Mouse (Mus musculus) CH12.LX (cell line): ENCODE data around the gene Ramp3.

ENCODE experiments used
- CTCF ChIP-seq, 2 experiments: IDR thresholded peaks in 1 of 2; conservative IDR thresholded peaks in 1 of 2; 2 replicates each; pipeline ENCODE4 v1.5.1; 2011 to 2012; ENCODE audit warnings: low read depth in 2 of 2, low read length in 2 of 2, improper control_type of control experiment in 1 of 2, inconsistent platforms in 1 of 2, mild to moderate bottlenecking in 1 of 2, moderate library complexity in 1 of 2
- ELF1 ChIP-seq: IDR thresholded peaks from 2 replicates; pipeline ENCODE4 v1.6.1; 2014; ENCODE audit warnings: low read depth, mild to moderate bottlenecking, inconsistent platforms, low read length, improper control_type of control experiment
- EP300 ChIP-seq: IDR thresholded peaks from 2 replicates; pipeline ENCODE4 v1.6.1; 2011; ENCODE audit warnings: low read length, improper control_type of control experiment
- IRF4 ChIP-seq: IDR thresholded peaks from 2 replicates; pipeline ENCODE4 v1.6.1; 2014; ENCODE audit warnings: low read depth, mild to moderate bottlenecking, inconsistent platforms, low read length, improper control_type of control experiment
- MYC ChIP-seq: IDR thresholded peaks from 2 replicates; pipeline ENCODE4 v1.6.1; 2011; ENCODE audit warnings: low read depth, mild to moderate bottlenecking, improper control_type of control experiment, low read length
- NELFE ChIP-seq: IDR thresholded peaks from 2 replicates; pipeline ENCODE4 v1.6.1; 2011; ENCODE audit warnings: low read depth, low read length, improper control_type of control experiment
- PAX5 ChIP-seq: IDR thresholded peaks from 2 replicates; pipeline ENCODE4 v1.6.1; 2012; ENCODE audit warnings: low read length, inconsistent platforms, mixed read lengths
- POLR2A ChIP-seq: IDR thresholded peaks from 2 replicates; pipeline ENCODE4 v1.6.1; 2011; ENCODE audit warnings: low read depth, mild to moderate bottlenecking, improper control_type of control experiment, low read length
- SIN3A ChIP-seq: IDR thresholded peaks from 2 replicates; pipeline ENCODE4 v1.6.1; 2012; ENCODE audit warnings: low read length, improper control_type of control experiment, inconsistent platforms
- TBP ChIP-seq: conservative IDR thresholded peaks from 2 replicates; pipeline ENCODE4 v1.6.1; 2011; ENCODE audit warnings: low read depth, low read length, improper control_type of control experiment
- TCF12 ChIP-seq: IDR thresholded peaks from 2 replicates; pipeline ENCODE4 v1.6.1; 2014; ENCODE audit warnings: low read depth, mild to moderate bottlenecking, inconsistent platforms, low read length, improper control_type of control experiment
- USF1 ChIP-seq: IDR thresholded peaks from 2 replicates; pipeline ENCODE4 v1.6.1; 2014; ENCODE audit warnings: low read depth, mild to moderate bottlenecking, inconsistent platforms, low read length, improper control_type of control experiment

DNA sequence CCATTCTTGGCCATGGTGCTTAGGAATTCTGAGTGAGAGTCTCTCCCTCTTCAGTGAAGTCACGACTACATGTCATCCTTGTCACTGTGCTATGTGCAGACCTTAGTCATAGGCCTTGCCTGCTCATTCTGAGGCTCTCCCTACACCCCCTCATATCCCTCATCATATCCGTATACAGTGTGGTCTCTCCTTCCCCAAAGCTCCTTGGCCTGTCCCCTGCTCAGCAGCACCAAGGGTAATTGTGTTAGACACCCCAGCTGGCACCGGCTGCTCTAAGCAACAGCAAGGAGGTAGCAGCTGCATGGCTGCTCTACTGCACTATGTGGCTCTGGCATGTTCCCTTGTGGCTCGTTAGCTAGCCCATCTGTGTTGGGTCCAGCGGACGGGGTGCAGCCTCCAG, 13.8 kb upstream of the Ramp3 start:
- TF ChIP-seq CTCF (conservative IDR thresholded peaks at IDR 0.05 in 1 of 2, IDR thresholded peaks at IDR 0.05 in 1 of 2; ENCODE audit: low read depth in 2 of 2, low read length in 2 of 2) (no peak), POLR2A (no peak), NELFE (no peak), USF1 (no peak), PAX5 (no peak), ELF1 (no peak), MYC (no peak), TBP (no peak), EP300 (no peak), SIN3A (no peak), TCF12 (no peak), IRF4 (no peak)
